Mouse (Mus musculus) forebrain, embryonic 14.5 days (tissue): Measurements from ENCODE around the gene Adh5. TPM values are rescaled to one million over a fixed set of nuclear protein-coding genes. Genes with fewer than 3 reads are reported as not detected.
A peak's percentile ranks its signal among the peaks of the same experiment; 100 is the strongest.
"Not testable (repeated sequence)": the region's sequence is repeated elsewhere in the genome, so short reads cannot be mapped to it uniquely, and the experiment has no call there.

Experiments used
- ATAC-seq: fragments of 200-750 bp; cut with Nextera tagmentation; 2 replicates; pipeline ENCODE4 v1.8.0; 2017; ENCODE audit warnings: mild to moderate bottlenecking, moderate library complexity
- DNase-seq: peaks from one replicate; pipeline ENCODE4 v3.0.0-alpha.2; 2015; ENCODE audit warnings: low spot score
- H3K27ac ChIP-seq: fragments of 300-500 bp; sonication (generic); 2 replicates; pipeline ENCODE4 v1.5.1; 2014; ENCODE audit warnings: low read depth, mild to moderate bottlenecking, control low read depth, low read length, moderate library complexity
- H3K27me3 ChIP-seq: fragments of 300-500 bp; sonication (generic); replicated peaks from 2 replicates; pipeline ENCODE4 v1.6.1; 2014; ENCODE audit warnings: low read length, control low read depth, mixed read lengths; ENCODE audit not compliant: control insufficient read depth, insufficient read depth
- H3K36me3 ChIP-seq: fragments of 300-500 bp; sonication (generic); 2 replicates; pipeline ENCODE4 v1.6.1; 2014; ENCODE audit warnings: low read length, control low read depth; ENCODE audit not compliant: control insufficient read depth, insufficient read depth
- H3K4me1 ChIP-seq: fragments of 300-500 bp; sonication (generic); 2 replicates; pipeline ENCODE4 v1.6.1; 2014; ENCODE audit warnings: antibody characterized with exemption, low read length, control low read depth; ENCODE audit not compliant: control insufficient read depth, insufficient read depth
- H3K4me2 ChIP-seq: fragments of 300-500 bp; sonication (generic); 2 replicates; pipeline ENCODE4 v1.6.1; 2014; ENCODE audit warnings: mild to moderate bottlenecking, control low read depth, low read length
- H3K4me3 ChIP-seq: fragments of 300-500 bp; sonication (generic); 2 replicates; pipeline ENCODE4 v1.5.1; 2014; ENCODE audit warnings: low read depth, low read length, control low read depth
- H3K9ac ChIP-seq: fragments of 300-500 bp; sonication (generic); 2 replicates; pipeline ENCODE4 v1.6.1; 2014; ENCODE audit warnings: mild to moderate bottlenecking, low read length, control low read depth, moderate library complexity
- H3K9me3 ChIP-seq: fragments of 300-500 bp; sonication (generic); replicated peaks from 2 replicates; pipeline ENCODE4 v1.6.1; 2016; ENCODE audit warnings: low read length, control low read depth, mixed read lengths; ENCODE audit not compliant: control insufficient read depth
- WGBS: fragments of 180-500 bp; shearing (Covaris S2); extraction: QIAGEN DNeasy Blood & Tissue Kit; methylation state at CpG from one replicate; pipeline ENCODE4 v1.1.7; 2014; 5-methylcytosine and 5-hydroxymethylcytosine counted together
- polyA plus RNA-seq: library from polyadenylated mRNA; unstranded; fragments of >200 nt; fragmentation: Nextera tagmentation; extraction: Ambion mirVana; gene quantifications from 2 replicates; pipeline ENCODE4 v1.2.1, GENCODE M21; 2014

Adh5 gene
- polyA plus RNA-seq, 1 experiment from 2014 or later, result 320 TPM

DNA sequence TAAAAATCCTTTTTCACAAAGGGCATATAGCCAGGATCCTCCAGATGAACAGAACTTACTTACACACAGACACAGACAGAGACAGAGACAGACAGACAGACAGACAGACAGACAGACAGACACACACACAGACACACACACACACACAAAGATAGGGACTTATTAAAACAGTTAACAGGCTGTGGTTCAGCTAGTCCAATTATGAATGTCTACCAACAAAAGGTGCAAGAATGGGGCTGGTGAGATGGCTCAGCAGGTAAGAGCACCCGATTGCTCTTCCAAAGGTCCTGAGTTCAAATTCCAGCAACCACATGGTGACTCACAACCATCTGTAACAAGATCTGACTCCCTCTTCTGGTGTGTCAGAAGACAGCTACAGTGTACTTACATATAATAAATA lies 23.8 kb downstream of the Adh5 start:
- WGBS, result 94% methylated on average over 1 of the region's 1 CpGs
- ATAC-seq, DNase-seq, H3K27ac ChIP-seq, H3K4me3 ChIP-seq, H3K9ac ChIP-seq, H3K27me3 ChIP-seq, H3K9me3 ChIP-seq, H3K4me2 ChIP-seq, H3K4me1 ChIP-seq: not testable (repeated sequence)
- H3K36me3 ChIP-seq, result peaks cover 75% of the 10 kb centered on the region

DNA sequence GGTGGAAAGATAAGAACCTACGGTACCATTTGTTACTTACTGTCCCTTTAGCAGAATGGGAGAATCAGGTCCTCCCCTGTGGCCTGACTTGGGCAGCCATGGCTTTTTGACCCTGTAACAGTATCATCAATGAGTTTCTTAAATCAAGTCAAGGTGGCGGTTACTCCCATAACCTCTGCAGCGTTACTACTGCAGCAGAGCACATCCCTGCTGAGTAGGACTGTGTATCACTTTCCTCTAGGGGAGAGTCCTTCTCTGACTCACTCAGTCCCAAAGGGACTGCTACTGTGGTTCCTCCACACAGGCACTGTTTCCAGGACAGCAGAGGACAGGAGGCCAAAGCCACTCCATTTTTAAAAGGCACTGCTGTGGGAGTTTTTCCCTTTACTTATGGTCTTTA lies 28.2 kb downstream of the Adh5 start:
- WGBS, result 92% methylated on average over 3 of the region's 3 CpGs
- no peak overlapping the region for H3K9ac ChIP-seq
- DNase-seq (no peak), ATAC-seq (no peak)
- no peak overlapping the region for H3K4me2 ChIP-seq
- H3K4me3 ChIP-seq, result no peak overlapping the region
- H3K4me1 ChIP-seq, result no peaks in the 10 kb centered on the region
- no peaks in the 10 kb centered on the region for H3K9me3 ChIP-seq
- no peak overlapping the region for H3K27ac ChIP-seq
- peaks cover 45% of the 10 kb centered on the region for H3K36me3 ChIP-seq
- H3K27me3 ChIP-seq, result no peaks in the 10 kb centered on the region

DNA sequence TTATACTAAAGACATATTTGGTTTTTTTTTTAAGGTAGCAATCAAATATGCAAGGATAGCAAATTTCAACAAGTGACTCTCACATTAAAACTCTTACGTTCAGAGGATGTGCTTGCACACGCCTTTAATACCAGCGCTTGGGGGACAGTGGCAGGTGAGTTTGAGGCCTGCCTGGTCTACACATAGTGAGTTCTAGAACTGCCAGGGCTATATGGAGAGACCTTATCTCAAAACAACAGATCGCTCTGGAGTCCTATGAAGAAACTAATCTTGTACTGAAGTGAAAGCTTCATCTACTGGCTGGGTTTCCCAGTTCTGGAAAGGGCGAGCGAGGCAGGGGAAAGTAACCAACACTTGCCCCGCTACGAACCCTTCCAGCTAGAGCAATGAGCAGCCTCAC lies 36.6 kb downstream of the Adh5 start:
- Histone ChIP-seq H3K36me3 (peaks cover 25% of the 10 kb centered on the region), H3K4me2 (no peak overlapping the region), H3K27ac (no peak overlapping the region), H3K9ac (no peak overlapping the region), H3K4me3 (no peak overlapping the region), H3K4me1 (no peaks in the 10 kb centered on the region), H3K27me3 (no peaks in the 10 kb centered on the region), H3K9me3 (no peaks in the 10 kb centered on the region)
- ATAC-seq, result no peak
- 94% methylated on average over 8 of the region's 8 CpGs for WGBS
- DNase-seq, result no peak

DNA sequence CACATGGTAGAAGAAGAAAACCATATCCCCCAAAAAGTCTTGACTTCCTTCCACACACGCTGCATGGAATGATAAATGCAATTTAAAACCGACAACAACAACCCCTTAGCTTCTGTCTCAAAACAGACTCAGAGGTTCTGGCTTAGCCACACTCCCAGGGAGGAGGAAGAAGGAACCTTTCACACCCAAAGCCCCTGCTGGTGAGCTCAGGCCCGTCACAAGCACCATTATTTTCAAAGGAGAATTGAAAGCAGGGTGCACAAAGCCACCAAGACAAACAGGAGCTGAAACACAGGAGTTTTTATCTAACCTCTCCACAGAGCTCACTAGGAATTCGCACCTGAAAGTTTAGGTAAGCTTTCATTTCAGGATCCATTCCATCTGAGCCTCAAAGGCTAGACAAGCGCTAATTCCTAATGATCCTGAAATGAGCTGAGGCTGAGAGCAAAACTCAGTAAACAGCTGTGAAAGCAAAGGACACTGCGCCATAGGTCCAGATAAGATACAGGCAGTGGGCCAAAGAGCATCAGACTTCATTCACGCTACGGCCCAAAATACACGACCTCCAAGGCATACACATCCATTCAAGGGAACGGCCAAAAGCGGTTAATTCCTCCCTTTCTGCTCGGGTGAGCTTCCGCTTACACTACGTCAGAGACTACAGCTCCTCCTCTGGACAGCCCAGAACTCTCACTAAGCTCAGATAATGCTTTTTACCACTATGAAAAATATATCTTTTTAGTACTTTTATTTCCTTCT lies 38.8 kb downstream of the Adh5 start:
- WGBS, result 52% methylated on average over 14 of the region's 14 CpGs
- ATAC-seq (no peak), DNase-seq (no peak)
- no peak overlapping the region for H3K4me3 ChIP-seq
- no peaks in the 10 kb centered on the region for H3K9me3 ChIP-seq
- peaks cover 27% of the 10 kb centered on the region for H3K36me3 ChIP-seq
- no peak overlapping the region for H3K27ac ChIP-seq
- H3K9ac ChIP-seq, result no peak overlapping the region
- H3K27me3 ChIP-seq, result no peaks in the 10 kb centered on the region
- no peaks in the 10 kb centered on the region for H3K4me1 ChIP-seq
- no peak overlapping the region for H3K4me2 ChIP-seq

DNA sequence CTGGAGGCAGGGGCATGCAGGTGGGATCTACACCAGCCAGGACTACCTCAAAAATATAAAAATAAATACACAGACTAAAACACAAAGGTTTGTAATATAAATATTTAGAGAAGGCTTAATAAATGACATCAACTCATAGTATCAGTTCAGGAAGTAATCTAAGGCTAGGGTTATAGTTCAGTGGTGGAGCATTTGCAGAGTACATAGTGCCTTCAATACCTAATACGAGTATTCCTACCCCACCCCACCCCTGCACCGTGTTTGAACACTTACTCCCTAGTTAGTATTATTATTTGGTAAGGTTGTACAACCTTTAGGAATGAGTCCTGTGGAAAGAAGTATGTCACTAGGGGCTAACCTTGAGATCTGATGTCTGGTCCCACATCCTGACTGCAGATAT lies 40.3 kb downstream of the Adh5 start:
- Histone ChIP-seq H3K9ac (no peak overlapping the region), H3K4me2 (no peak overlapping the region), H3K36me3 (peaks cover 27% of the 10 kb centered on the region), H3K4me3 (no peak overlapping the region), H3K4me1 (peaks cover 7% of the 10 kb centered on the region; the same call in 1 of the 2 replicates), H3K27me3 (no peaks in the 10 kb centered on the region), H3K9me3 (no peaks in the 10 kb centered on the region), H3K27ac (no peak overlapping the region)
- DNase-seq (no peak), ATAC-seq (no peak)
- WGBS, result 89% methylated on average over 2 of the region's 2 CpGs

DNA sequence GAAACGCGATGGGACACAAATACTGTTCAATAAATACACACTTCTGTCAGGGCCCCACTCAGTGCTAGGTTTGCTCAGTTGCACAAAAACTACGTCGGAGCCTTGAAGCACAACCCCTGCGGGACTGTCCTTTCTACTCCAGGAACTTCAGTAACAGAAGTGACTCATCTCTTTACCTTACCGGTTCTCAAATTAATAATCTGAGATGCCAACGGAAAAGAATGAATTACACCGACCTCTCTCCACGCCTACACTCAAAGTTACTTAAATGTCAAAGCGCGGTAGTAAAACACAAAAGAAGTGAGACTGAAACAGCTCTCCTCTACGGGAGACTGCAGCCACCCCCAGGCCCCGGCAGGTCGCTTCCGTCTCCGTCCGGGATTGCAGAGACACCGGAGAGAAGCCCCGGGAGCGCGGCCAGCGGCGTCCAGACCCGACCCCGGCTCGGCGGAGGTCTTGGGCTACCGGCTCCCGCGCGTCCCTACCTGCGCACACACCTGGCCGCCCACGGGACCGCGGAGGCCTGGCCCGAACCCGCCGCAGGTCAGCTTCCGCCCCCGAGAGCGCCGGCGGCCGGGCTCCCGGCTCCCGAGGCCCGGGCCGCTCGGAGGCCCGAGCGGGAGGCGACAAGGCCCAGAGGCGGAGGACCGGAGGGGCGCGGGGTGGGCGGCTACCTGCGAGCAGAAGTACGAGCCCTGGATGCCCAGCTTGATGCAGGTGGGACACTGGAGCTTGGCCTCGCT lies 45.9 kb downstream of the Adh5 start:
- Histone ChIP-seq H3K9ac (peak overlapping the region; percentile 87), H3K9me3 (no peaks in the 10 kb centered on the region), H3K36me3 (0 out of 2 replicates have a peak, but pooled peaks cover 2% of the 10 kb centered on the region), H3K4me3 (peak overlapping the region; percentile 88), H3K4me1 (peaks cover 7% of the 10 kb centered on the region; the same call in 1 of the 2 replicates), H3K27ac (peak overlapping the region; percentile 66), H3K27me3 (no peaks in the 10 kb centered on the region), H3K4me2 (peak overlapping the region; percentile 75)
- under 1% methylated on average over 54 of the region's 61 CpGs for WGBS
- peak; percentile 14 for DNase-seq
- ATAC-seq, result no peak; the same call in 1 of the 2 replicates

DNA sequence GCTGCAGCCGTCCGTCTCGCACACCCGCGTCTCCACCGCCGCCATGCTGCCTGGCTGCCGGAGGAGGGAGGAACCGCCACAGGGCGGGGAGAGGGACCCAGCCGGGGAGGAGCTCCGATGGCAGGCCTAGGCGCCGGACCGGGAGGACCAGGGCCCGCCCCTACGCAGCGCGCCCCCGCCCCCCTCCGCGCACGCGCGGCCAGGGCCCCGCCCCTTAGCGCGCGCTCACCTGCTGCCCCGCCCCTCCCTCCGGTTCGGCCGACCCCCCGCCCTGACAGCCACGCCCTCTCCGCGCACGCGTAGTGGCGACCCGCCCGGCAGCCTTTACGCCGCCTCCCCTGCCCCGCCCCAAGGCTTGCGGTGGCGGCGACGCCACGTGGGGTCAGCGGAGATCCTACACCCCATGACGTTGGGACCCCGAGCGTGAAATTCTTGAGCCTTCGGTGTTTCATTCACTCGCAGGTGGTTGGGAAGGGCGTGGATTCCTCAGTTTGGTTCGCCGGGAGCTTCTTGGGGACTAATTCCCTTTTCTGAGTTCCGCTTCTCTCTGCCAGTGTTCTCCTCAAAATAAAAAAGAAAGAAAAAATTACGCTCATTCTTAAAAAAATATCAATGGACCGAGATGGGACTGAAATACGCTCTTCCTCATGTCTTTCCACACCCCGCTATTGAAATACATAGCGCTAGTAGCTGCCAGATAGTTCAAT lies 46.6 kb downstream of the Adh5 start, which contains the start of gene Metap1:
Gene Metap1, minus strand, starts transcription at position 189 of the 707 bp plus-strand sequence.
- peak within 1 kb of the TSS; percentile 87 for H3K9ac ChIP-seq
- peak within 1 kb of the TSS; percentile 88 for H3K4me3 ChIP-seq
- H3K27me3 ChIP-seq, result no peaks in the 10 kb centered on the region
- WGBS, result under 1% methylated on average over 45 of the region's 65 CpGs
- 0 out of 2 replicates have a peak, but pooled peaks cover 2% of the 10 kb centered on the region for H3K36me3 ChIP-seq
- peak within 1 kb of the TSS; percentile 66 for H3K27ac ChIP-seq
- ATAC-seq (peak; percentile 99), DNase-seq (peak; percentile 95)
- H3K4me2 ChIP-seq, result peak within 1 kb of the TSS; percentile 75
- H3K9me3 ChIP-seq, result no peaks in the 10 kb centered on the region
- H3K4me1 ChIP-seq, result peaks cover 7% of the 10 kb centered on the region; the same call in 1 of the 2 replicates

DNA sequence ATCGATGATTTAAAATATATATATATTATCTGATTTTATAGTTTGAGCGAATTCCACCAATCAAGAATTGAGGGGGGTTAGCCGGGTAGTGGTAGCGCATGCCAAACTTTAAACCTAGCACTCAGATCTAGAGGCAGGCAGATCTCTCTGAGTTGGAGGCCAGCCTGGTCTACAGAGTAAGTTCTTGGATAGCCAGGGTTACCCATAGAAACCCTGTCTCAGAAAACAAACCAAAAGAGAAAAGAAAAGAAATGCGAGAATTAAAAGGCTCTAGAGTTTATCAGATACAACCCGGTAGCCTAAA lies 47.1 kb downstream of the Adh5 start:
- Histone ChIP-seq H3K4me2 (peak overlapping the region; percentile 75), H3K27me3 (no peaks in the 10 kb centered on the region), H3K9ac (peak overlapping the region; percentile 58), H3K9me3 (no peaks in the 10 kb centered on the region), H3K4me1 (peaks cover 7% of the 10 kb centered on the region; the same call in 1 of the 2 replicates), H3K36me3 (0 out of 2 replicates have a peak, but pooled peaks cover 2% of the 10 kb centered on the region), H3K27ac (no peak overlapping the region), H3K4me3 (peak overlapping the region; percentile 88)
- DNase-seq (no peak), ATAC-seq (no peak)
- 22% methylated on average over 6 of the region's 6 CpGs for WGBS
